Mouse (Mus musculus) mouse embryonic stem cell (cell line): ENCODE data around the gene Fat2.

ENCODE experiments used
- in situ Hi-C, 2 experiments: fragments of 300-500 bp; cut with MboI; formaldehyde crosslinking; loops; 1 replicate in 1 of 2; 3 replicates in 1 of 2; pipeline ENCODE4 v1.14.3; 2019 to 2020; ENCODE audit warnings: low sequenced_read_pairs in 2 of 2, low pct_unique_long_range_greater_than_20kb in 1 of 2, mixed read lengths in 1 of 2; ENCODE audit not compliant: unreplicated experiment in 1 of 2

Gene Fat2

GRCm38 (mm10) chr11:55336101-55336891 is at the start of gene Fat2:
TSS of gene Fat2 (minus strand) at chr11:55336564.
- in situ Hi-C loops, result no loop called here

- in situ Hi-C loops, result loop anchor here (5.0 kb wide), 2 partner anchors 181 to 186 kb away; partner anchors contain the start of gene Slc36a1 (in 1 of the 2)
Observed at GRCm38 (mm10) chr11:55383463-55384045, 47.2 kb upstream of the Fat2 start.

- in situ Hi-C loops, result loop anchor here (5.0 kb wide), 2 partner anchors 179 to 184 kb away; partner anchors contain the start of gene Slc36a1 (in 1 of the 2)
Observed at GRCm38 (mm10) chr11:55380908-55381307, 44.5 kb upstream of the Fat2 start.

- in situ Hi-C loops, result no loop called here
Observed at GRCm38 (mm10) chr11:55378371-55378770, 42.0 kb upstream of the Fat2 start.

- in situ Hi-C loops, result no loop called here
Observed at GRCm38 (mm10) chr11:55373838-55374237, 37.5 kb upstream of the Fat2 start.

- in situ Hi-C loops, result no loop called here
Observed at GRCm38 (mm10) chr11:55373373-55373772, 37.0 kb upstream of the Fat2 start.

GRCm38 (mm10) chr11:55372001-55372400 is 35.6 kb upstream of the Fat2 start:
- in situ Hi-C loops, result no loop called here

GRCm38 (mm10) chr11:55369093-55369471 is 32.7 kb upstream of the Fat2 start:
- in situ Hi-C loops, result no loop called here

GRCm38 (mm10) chr11:55368388-55369092 is 32.2 kb upstream of the Fat2 start:
- in situ Hi-C loops, result no loop called here

- in situ Hi-C loops, result no loop called here
Observed at GRCm38 (mm10) chr11:55367783-55368182, 31.4 kb upstream of the Fat2 start.

GRCm38 (mm10) chr11:55365840-55366239 is 29.5 kb upstream of the Fat2 start:
- in situ Hi-C loops, result no loop called here

GRCm38 (mm10) chr11:55365242-55365641 is 28.9 kb upstream of the Fat2 start:
- in situ Hi-C loops, result no loop called here

- in situ Hi-C loops, result no loop called here
Observed at GRCm38 (mm10) chr11:55364662-55365061, 28.3 kb upstream of the Fat2 start.

GRCm38 (mm10) chr11:55358094-55358783 is 21.9 kb upstream of the Fat2 start:
- in situ Hi-C loops, result no loop called here

GRCm38 (mm10) chr11:55356846-55357245 is 20.5 kb upstream of the Fat2 start:
- in situ Hi-C loops, result no loop called here

- in situ Hi-C loops, result no loop called here
Observed at GRCm38 (mm10) chr11:55341961-55342371, 5.6 kb upstream of the Fat2 start.

- in situ Hi-C loops, result no loop called here
Observed at GRCm38 (mm10) chr11:55340789-55341188, 4.4 kb upstream of the Fat2 start.

GRCm38 (mm10) chr11:55337032-55337769 is 837 bp upstream of the Fat2 start:
- in situ Hi-C loops, result no loop called here
